Comparison of ENCODE assay signal across 8 mouse cellular contexts in genomic region chr10:80147146-80147718, GRCm38 (mm10). TPM values are rescaled to one million over a fixed set of nuclear protein-coding genes. Genes with fewer than 3 reads are reported as not detected.
DNase-seq lines count a peak whose midpoint lies in the region; ATAC-seq and TF ChIP-seq lines count a peak whose summit lies in the region.

No protein-coding gene starts in this region.

- H3K9ac ChIP-seq in lung, postnatal 0 days (replicated peaks; ENCODE audit: low read depth), result no peak overlapping the region
- H3K9ac ChIP-seq in intestine, embryonic 14.5 days (ENCODE audit: low read length), result no peak overlapping the region
- peak overlapping the region; percentile 89; the same call in 1 of the 2 replicates for H3K9ac ChIP-seq in midbrain, embryonic 12.5 days (replicated peaks)

- 0 out of 2 replicates have a peak overlapping the region, but pooled peaks have one; percentile 90 for H3K4me2 ChIP-seq in lung, postnatal 0 days (replicated peaks; ENCODE audit: low read depth, low read length)
- peak overlapping the region; percentile 54 for H3K4me2 ChIP-seq in intestine, embryonic 14.5 days (ENCODE audit: low read length)
- H3K4me2 ChIP-seq in midbrain, embryonic 12.5 days (replicated peaks), result peak overlapping the region; percentile 96

- no peak for TF ChIP-seq EP300 in lung, postnatal 0 days (IDR thresholded peaks at IDR 0.05)

- H3K27me3 ChIP-seq in lung, postnatal 0 days (replicated peaks; ENCODE audit: insufficient read depth, low read length), result no peaks in the 10 kb centered on the region
- no peaks in the 10 kb centered on the region for H3K27me3 ChIP-seq in forebrain, embryonic 10.5 days (ENCODE audit: poor library complexity, severe bottlenecking)
- H3K27me3 ChIP-seq in intestine, embryonic 14.5 days (replicated peaks; ENCODE audit: control insufficient read depth, insufficient read depth, low read length), result no peaks in the 10 kb centered on the region
- no peaks in the 10 kb centered on the region for H3K27me3 ChIP-seq in midbrain, embryonic 12.5 days

- peak; percentile 51 for DNase-seq in lung, postnatal 0 days (ENCODE audit: low spot score)
- DNase-seq in lung, postnatal 10 days, result no peak
- no peak for DNase-seq in forebrain, embryonic 10.5 days (ENCODE audit: extremely low spot score, low spot score)
- DNase-seq in intestine, embryonic 14.5 days (ENCODE audit: low spot score), result peak; percentile 65
- DNase-seq in adrenal gland, adult 18-20 months (ENCODE audit: low spot score in 2 of 2), result no peak
- no peak for DNase-seq in layer of hippocampus, adult 8-10 months (ENCODE audit: low spot score in 2 of 2)

- peak overlapping the region; percentile 100 for H3K27ac ChIP-seq in lung, postnatal 0 days (ENCODE audit: low read length)
- H3K27ac ChIP-seq in forebrain, embryonic 10.5 days, result peak overlapping the region; percentile 99
- H3K27ac ChIP-seq in intestine, embryonic 14.5 days (ENCODE audit: low read depth), result peak overlapping the region; percentile 99
- peak overlapping the region; percentile 98 for H3K27ac ChIP-seq in midbrain, embryonic 12.5 days (replicated peaks)

- no peak for TF ChIP-seq CTCF in lung, postnatal 0 days (IDR thresholded peaks at IDR 0.05)

- peaks cover 6% of the 10 kb centered on the region; the same call in 1 of the 2 replicates for H3K36me3 ChIP-seq in lung, postnatal 0 days (ENCODE audit: insufficient read depth, low read length)
- peaks cover 67% of the 10 kb centered on the region for H3K36me3 ChIP-seq in forebrain, embryonic 10.5 days (replicated peaks)
- H3K36me3 ChIP-seq in intestine, embryonic 14.5 days (ENCODE audit: control insufficient read depth, insufficient read depth, low read length), result peaks cover 46% of the 10 kb centered on the region
- H3K36me3 ChIP-seq in midbrain, embryonic 12.5 days, result peaks cover 42% of the 10 kb centered on the region

- no peaks in the 10 kb centered on the region for H3K9me3 ChIP-seq in lung, postnatal 0 days (ENCODE audit: low read length)
- no peaks in the 10 kb centered on the region for H3K9me3 ChIP-seq in forebrain, embryonic 10.5 days
- H3K9me3 ChIP-seq in intestine, embryonic 14.5 days (ENCODE audit: control insufficient read depth, low read length), result no peaks in the 10 kb centered on the region
- no peaks in the 10 kb centered on the region for H3K9me3 ChIP-seq in midbrain, embryonic 12.5 days

- peaks cover 22% of the 10 kb centered on the region for H3K4me1 ChIP-seq in lung, postnatal 0 days (ENCODE audit: insufficient read depth, low read depth, low read length)
- H3K4me1 ChIP-seq in forebrain, embryonic 10.5 days, result peaks cover 77% of the 10 kb centered on the region
- peaks cover 28% of the 10 kb centered on the region for H3K4me1 ChIP-seq in intestine, embryonic 14.5 days (replicated peaks; ENCODE audit: control insufficient read depth, insufficient read depth, low read length)
- peaks cover 49% of the 10 kb centered on the region for H3K4me1 ChIP-seq in midbrain, embryonic 12.5 days

- no peak for ATAC-seq in lung, postnatal 0 days
- no peak for ATAC-seq in intestine, embryonic 14.5 days (replicated peaks; ENCODE audit: low FRiP score, low TSS enrichment, low read depth)
- no peak for ATAC-seq in midbrain, embryonic 12.5 days (ENCODE audit: low FRiP score, low read depth)
- no peak for ATAC-seq in frontal cortex, adult (ENCODE audit: low TSS enrichment)

- no peak overlapping the region; the same call in 1 of the 2 replicates for H3K4me3 ChIP-seq in lung, postnatal 0 days (ENCODE audit: low read depth, low read length)
- H3K4me3 ChIP-seq in forebrain, embryonic 10.5 days, result peak overlapping the region; percentile 95
- H3K4me3 ChIP-seq in intestine, embryonic 14.5 days (ENCODE audit: low read depth, low read length), result no peak overlapping the region
- H3K4me3 ChIP-seq in midbrain, embryonic 12.5 days, result peak overlapping the region; percentile 100

- 63% methylated on average over 5 of the region's 5 CpGs for WGBS in lung, postnatal 0 days
- WGBS in forebrain, embryonic 10.5 days, result 77% methylated on average over 5 of the region's 5 CpGs
- 61% methylated on average over 5 of the region's 5 CpGs for WGBS in intestine, embryonic 14.5 days
- 77% methylated on average over 5 of the region's 5 CpGs for WGBS in midbrain, embryonic 12.5 days

RNA-seq across cellular contexts. Expression of gene Midn, which starts 0.8 kb away (rescaled TPM):
- 13.2 and 14.2 TPM in 2 replicates for polyA plus RNA-seq in lung, postnatal 0 days (2015; fragmentation: Nextera tagmentation; extraction: Ambion mirVana)
- polyA plus RNA-seq in forebrain, embryonic 10.5 days (2016; fragmentation: Nextera tagmentation; extraction: Ambion mirVana), result 19.1 and 19.8 TPM in 2 replicates
- 25.5 and 28.9 TPM in 2 replicates for polyA plus RNA-seq in intestine, embryonic 14.5 days (2014; fragmentation: Nextera tagmentation; extraction: Ambion mirVana)
- polyA plus RNA-seq in midbrain, embryonic 12.5 days (2016; fragmentation: Nextera tagmentation; extraction: Ambion mirVana), result 41.7 and 46.4 TPM in 2 replicates
- total RNA-seq in adrenal gland, adult 18-20 months (2021), result 10 to 100 TPM; 64.8 to 82.0 TPM
- total RNA-seq in layer of hippocampus, adult 8-10 months (2022), result 10 to 100 TPM; 47.2 to 63.6 (median 58.0) TPM

RNA-seq across cellular contexts. Expression of gene Cbarp, which starts 6.6 kb away (rescaled TPM):
- polyA plus RNA-seq in lung, postnatal 0 days (2015; fragmentation: Nextera tagmentation; extraction: Ambion mirVana), result 5.1 and 5.5 TPM in 2 replicates
- polyA plus RNA-seq in forebrain, embryonic 10.5 days (2016; fragmentation: Nextera tagmentation; extraction: Ambion mirVana), result 6.8 and 7.3 TPM in 2 replicates
- 7.1 and 8.5 TPM in 2 replicates for polyA plus RNA-seq in intestine, embryonic 14.5 days (2014; fragmentation: Nextera tagmentation; extraction: Ambion mirVana)
- 19.3 and 20.0 TPM in 2 replicates for polyA plus RNA-seq in midbrain, embryonic 12.5 days (2016; fragmentation: Nextera tagmentation; extraction: Ambion mirVana)
- 100 to 1,000 TPM; 129 to 266 TPM for total RNA-seq in adrenal gland, adult 18-20 months (2021)
- total RNA-seq in layer of hippocampus, adult 8-10 months (2022), result 100 to 1,000 TPM; 295 to 345 (median 308) TPM

RNA-seq across cellular contexts. Expression of gene Atp5d, which starts 8.8 kb away (rescaled TPM):
- 463 and 491 TPM in 2 replicates for polyA plus RNA-seq in lung, postnatal 0 days (2015; fragmentation: Nextera tagmentation; extraction: Ambion mirVana)
- 495 and 498 TPM in 2 replicates for polyA plus RNA-seq in forebrain, embryonic 10.5 days (2016; fragmentation: Nextera tagmentation; extraction: Ambion mirVana)
- 590 and 627 TPM in 2 replicates for polyA plus RNA-seq in intestine, embryonic 14.5 days (2014; fragmentation: Nextera tagmentation; extraction: Ambion mirVana)
- 379 and 384 TPM in 2 replicates for polyA plus RNA-seq in midbrain, embryonic 12.5 days (2016; fragmentation: Nextera tagmentation; extraction: Ambion mirVana)
- 1,000 to 10,000 TPM in 1 of 2 experiments, 100 to 1,000 TPM in 1; 593 to 1,133 TPM for total RNA-seq in adrenal gland, adult 18-20 months (2021)
- 100 to 1,000 TPM; 315 to 328 (median 323) TPM for total RNA-seq in layer of hippocampus, adult 8-10 months (2022)

RNA-seq across cellular contexts. Expression of gene Cirbp, which starts 18.6 kb away (rescaled TPM):
- 203 and 305 TPM in 2 replicates for polyA plus RNA-seq in lung, postnatal 0 days (2015; fragmentation: Nextera tagmentation; extraction: Ambion mirVana)
- 90.9 and 116 TPM in 2 replicates for polyA plus RNA-seq in forebrain, embryonic 10.5 days (2016; fragmentation: Nextera tagmentation; extraction: Ambion mirVana)
- polyA plus RNA-seq in intestine, embryonic 14.5 days (2014; fragmentation: Nextera tagmentation; extraction: Ambion mirVana), result 76.4 and 81.6 TPM in 2 replicates
- polyA plus RNA-seq in midbrain, embryonic 12.5 days (2016; fragmentation: Nextera tagmentation; extraction: Ambion mirVana), result 227 and 233 TPM in 2 replicates
- 10 to 100 TPM; 34.7 to 46.3 TPM for total RNA-seq in adrenal gland, adult 18-20 months (2021)
- 100 to 1,000 TPM in 2 of 4 experiments, 10 to 100 TPM in 2; 75.7 to 148 (median 96.4) TPM for total RNA-seq in layer of hippocampus, adult 8-10 months (2022)

RNA-seq across cellular contexts. Expression of gene 1600002K03Rik, which starts 25.5 kb away (rescaled TPM):
- polyA plus RNA-seq in lung, postnatal 0 days (2015; fragmentation: Nextera tagmentation; extraction: Ambion mirVana), result 10.4 and 11.7 TPM in 2 replicates
- 9.8 and 10.7 TPM in 2 replicates for polyA plus RNA-seq in forebrain, embryonic 10.5 days (2016; fragmentation: Nextera tagmentation; extraction: Ambion mirVana)
- 15.8 and 16.7 TPM in 2 replicates for polyA plus RNA-seq in intestine, embryonic 14.5 days (2014; fragmentation: Nextera tagmentation; extraction: Ambion mirVana)
- 12.9 and 13.6 TPM in 2 replicates for polyA plus RNA-seq in midbrain, embryonic 12.5 days (2016; fragmentation: Nextera tagmentation; extraction: Ambion mirVana)
- 10 to 100 TPM; 14.7 to 16.6 TPM for total RNA-seq in adrenal gland, adult 18-20 months (2021)
- 1 to 10 TPM; 1.8 to 9.0 (median 6.2) TPM for total RNA-seq in layer of hippocampus, adult 8-10 months (2022)

Comparison
In these comparisons a context has a peak if more than half of its experiments do, and no peak if none do; other contexts are left out.
1. DNase-seq: peak in lung, postnatal 0 days (single experiment) and intestine, embryonic 14.5 days (single experiment); none in lung, postnatal 10 days (single experiment), forebrain, embryonic 10.5 days (single experiment), adrenal gland, adult 18-20 months (0 of 2) and layer of hippocampus, adult 8-10 months (0 of 2).
2. H3K4me3 ChIP-seq: peak in forebrain, embryonic 10.5 days (single experiment) and midbrain, embryonic 12.5 days (single experiment); none in lung, postnatal 0 days (single experiment) and intestine, embryonic 14.5 days (single experiment).
3. Peak in every context shown above with its lines, with median percentiles within 50 percentile points of each other: H3K27ac ChIP-seq and H3K4me2 ChIP-seq.